Comparison of ENCODE assay signal across 16 mouse cellular contexts in the genomic region with DNA sequence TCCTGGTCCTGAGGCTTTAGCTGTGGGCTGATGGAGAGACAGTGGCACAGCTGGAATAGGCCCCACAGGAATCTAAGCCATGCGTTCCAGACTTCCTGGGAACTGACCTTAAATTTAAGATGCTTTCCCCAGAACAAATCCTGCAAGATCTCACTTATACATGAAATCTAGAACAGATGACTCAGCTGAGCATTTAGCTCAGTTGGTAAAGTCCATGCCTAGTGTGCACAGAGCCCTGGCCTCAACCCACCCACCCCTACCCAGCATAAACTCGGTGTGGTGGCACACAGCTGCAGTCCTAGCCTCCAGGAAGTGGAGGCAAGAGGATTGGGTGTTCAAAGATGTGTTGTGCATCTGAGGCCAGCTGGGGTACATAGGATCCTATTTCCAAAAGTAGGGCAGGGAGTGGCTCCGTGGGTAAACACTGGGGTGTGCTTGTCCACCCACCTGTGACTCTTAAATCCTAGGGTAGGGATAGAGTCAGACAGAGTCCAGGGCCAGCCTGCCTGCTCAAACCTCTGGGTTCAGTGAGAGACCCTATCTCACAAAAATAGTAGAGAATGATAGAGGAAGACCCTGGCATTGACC. TPM values are rescaled to one million over a fixed set of nuclear protein-coding genes. Genes with fewer than 3 reads are reported as not detected.
DNase-seq lines count a peak whose midpoint lies in the region; ATAC-seq lines count a peak whose summit lies in the region.
"Had no signal": no experiment of that assay in that cellular context is flagged by ENCODE, and none has a peak within 500 bp of the region (broad histone marks: within the 10 kb centered on the region; RNA-seq: fewer than 3 reads in every experiment).

No protein-coding gene starts in this region.

- H3K27me3 ChIP-seq in hindbrain, embryonic 10.5 days (ENCODE audit: insufficient read depth, poor library complexity, severe bottlenecking): no peaks in the 10 kb centered on the region
- H3K27me3 ChIP-seq in hindbrain, embryonic 12.5 days: no peaks in the 10 kb centered on the region
- H3K27me3 ChIP-seq: embryonic facial prominence, embryonic 12.5 days; heart, embryonic 15.5 days had no signal

- no peak overlapping the region for H3K9ac ChIP-seq in hindbrain, embryonic 12.5 days
- H3K9ac ChIP-seq: embryonic facial prominence, embryonic 12.5 days; heart, embryonic 15.5 days had no signal

- no peak overlapping the region for H3K4me2 ChIP-seq in hindbrain, embryonic 12.5 days (replicated peaks)
- H3K4me2 ChIP-seq: embryonic facial prominence, embryonic 12.5 days; heart, embryonic 11.5 days; heart, embryonic 15.5 days had no signal

- DNase-seq in hindbrain, embryonic 10.5 days (ENCODE audit: low spot score): no peak
- DNase-seq in thymus, adult 18-20 months: peak; percentile 53 to 79
- peak; percentile 78 for DNase-seq in thymus, postnatal 14 days
- DNase-seq in lung, postnatal 10 days: no peak
- DNase-seq: adrenal gland, adult 8-10 months; heart, adult 18-20 months had no signal

- peak overlapping the region; percentile 41; the same call in 1 of the 2 replicates for H3K27ac ChIP-seq in hindbrain, embryonic 10.5 days
- H3K27ac ChIP-seq in hindbrain, embryonic 12.5 days: no peak overlapping the region
- H3K27ac ChIP-seq: embryonic facial prominence, embryonic 12.5 days; heart, embryonic 15.5 days had no signal

- WGBS in hindbrain, embryonic 10.5 days: 70% methylated on average over 3 of the region's 3 CpGs
- WGBS in hindbrain, embryonic 12.5 days: 72% methylated on average over 3 of the region's 3 CpGs

- H3K4me3 ChIP-seq in hindbrain, embryonic 10.5 days: no peak overlapping the region
- H3K4me3 ChIP-seq in hindbrain, embryonic 12.5 days: no peak overlapping the region
- H3K4me3 ChIP-seq: embryonic facial prominence, embryonic 12.5 days; heart, embryonic 15.5 days had no signal

- no peaks in the 10 kb centered on the region for H3K36me3 ChIP-seq in hindbrain, embryonic 10.5 days
- no peaks in the 10 kb centered on the region for H3K36me3 ChIP-seq in hindbrain, embryonic 12.5 days
- H3K36me3 ChIP-seq: embryonic facial prominence, embryonic 12.5 days; G1E; heart, embryonic 15.5 days had no signal

- no peaks in the 10 kb centered on the region for H3K9me3 ChIP-seq in hindbrain, embryonic 10.5 days
- H3K9me3 ChIP-seq in hindbrain, embryonic 12.5 days (replicated peaks): no peaks in the 10 kb centered on the region
- H3K9me3 ChIP-seq: embryonic facial prominence, embryonic 12.5 days; G1E; heart, embryonic 15.5 days had no signal

- peaks cover 32% of the 10 kb centered on the region for H3K4me1 ChIP-seq in hindbrain, embryonic 10.5 days (replicated peaks)
- H3K4me1 ChIP-seq in hindbrain, embryonic 12.5 days: peaks cover 20% of the 10 kb centered on the region; the same call in 1 of the 2 replicates
- H3K4me1 ChIP-seq: embryonic facial prominence, embryonic 12.5 days had no signal

- ATAC-seq in hindbrain, embryonic 12.5 days (ENCODE audit: low FRiP score): no peak
- no peak for ATAC-seq in cerebellum, adult (ENCODE audit: insufficient number of reproducible peaks, low FRiP score, low TSS enrichment)
- no peak for ATAC-seq in CD4-positive, CD25-positive, alpha-beta regulatory T cell, adult 4 months
- ATAC-seq: forebrain, embryonic 16.5 days; hindbrain, embryonic 16.5 days had no signal

RNA-seq across cellular contexts. Expression of gene Spcs2, which starts 27.0 kb away (rescaled TPM):
- 352 and 393 TPM in 2 replicates for polyA plus RNA-seq in hindbrain, embryonic 10.5 days (2016; fragmentation: Nextera tagmentation; extraction: Ambion mirVana)
- 352 and 354 TPM in 2 replicates for polyA plus RNA-seq in hindbrain, embryonic 12.5 days (2016; fragmentation: Nextera tagmentation; extraction: Ambion mirVana)
- polyA plus RNA-seq in CD4-positive, CD25-positive, alpha-beta regulatory T cell, adult 4 months (2017; shearing (Covaris generic)): 100 to 1,000 TPM; 466 to 576 TPM

RNA-seq across cellular contexts. Expression of gene Xrra1, which starts 31.3 kb away (rescaled TPM):
- 0.46 and 0.68 TPM in 2 replicates for polyA plus RNA-seq in hindbrain, embryonic 10.5 days (2016; fragmentation: Nextera tagmentation; extraction: Ambion mirVana)
- polyA plus RNA-seq in hindbrain, embryonic 12.5 days (2016; fragmentation: Nextera tagmentation; extraction: Ambion mirVana): 0.44 and 0.94 TPM in 2 replicates
- under 1 TPM in 1 of 2 experiments, not detected in 1; 0.39 TPM for polyA plus RNA-seq in CD4-positive, CD25-positive, alpha-beta regulatory T cell, adult 4 months (2017; shearing (Covaris generic))
- polyA plus RNA-seq: inflammation-experienced regulatory T-cells, adult 6 months had no signal

Comparison
In these comparisons a context has a peak if more than half of its experiments do, and no peak if none do; other contexts are left out.
1. DNase-seq: peak in thymus, adult 18-20 months (2 of 2) and thymus, postnatal 14 days (single experiment); none in hindbrain, embryonic 10.5 days (single experiment) and lung, postnatal 10 days (single experiment).